Mouse (Mus musculus) embryonic fibroblast, embryonic 13.5 days (primary cell): ENCODE measurements around the gene Vipr1.

Experiments used
- CTCF ChIP-seq: IDR thresholded peaks from 2 replicates; pipeline ENCODE4 v1.5.1; 2011; ENCODE audit warnings: mild to moderate bottlenecking, control low read depth, low read length, moderate library complexity, borderline replicate concordance; ENCODE audit not compliant: insufficient read depth
- POLR2A ChIP-seq: IDR thresholded peaks from 2 replicates; pipeline ENCODE4 v1.6.1; 2011; ENCODE audit warnings: low read depth, mild to moderate bottlenecking, control low read depth, low read length, moderate library complexity

GRCm38 (mm10) chr9:121673716-121674115, 31.2 kb downstream of the Vipr1 start:
- TF ChIP-seq CTCF (no peak), POLR2A (no peak)
